Mouse (Mus musculus) hematopoietic stem cell, adult 5-6 weeks (primary cell): Measurements from ENCODE around the gene Ubl4a. TPM values are rescaled to one million over a fixed set of nuclear protein-coding genes. Genes with fewer than 3 reads are reported as not detected.
"Not testable (repeated sequence)": the region's sequence is repeated elsewhere in the genome, so short reads cannot be mapped to it uniquely, and the experiment has no call there.

Source experiments
- ATAC-seq, 2 experiments: fragments of 125-278 bp in 1 of 2; replicated peaks in 1 of 2; 2 replicates each; pipeline ENCODE4 v1.8.0; 2016 to 2017; ENCODE audit warnings: inconsistent platforms in 2 of 2, mild to moderate bottlenecking in 2 of 2, moderate number of reproducible peaks in 2 of 2, low read depth in 1 of 2, moderate TSS enrichment in 1 of 2; ENCODE audit not compliant: low FRiP score in 2 of 2, poor library complexity in 2 of 2, severe bottlenecking in 2 of 2, insufficient read depth in 1 of 2, low TSS enrichment in 1 of 2
- total RNA-seq: library from RNA; stranded (forward); fragments of 172-1452, 232-1000 nt; gene quantifications from 2 replicates; pipeline ENCODE4 v1.2.3, GENCODE M21; 2017

Gene Ubl4a
- total RNA-seq, result 20.8 and 25.7 TPM in 2 replicates

DNA sequence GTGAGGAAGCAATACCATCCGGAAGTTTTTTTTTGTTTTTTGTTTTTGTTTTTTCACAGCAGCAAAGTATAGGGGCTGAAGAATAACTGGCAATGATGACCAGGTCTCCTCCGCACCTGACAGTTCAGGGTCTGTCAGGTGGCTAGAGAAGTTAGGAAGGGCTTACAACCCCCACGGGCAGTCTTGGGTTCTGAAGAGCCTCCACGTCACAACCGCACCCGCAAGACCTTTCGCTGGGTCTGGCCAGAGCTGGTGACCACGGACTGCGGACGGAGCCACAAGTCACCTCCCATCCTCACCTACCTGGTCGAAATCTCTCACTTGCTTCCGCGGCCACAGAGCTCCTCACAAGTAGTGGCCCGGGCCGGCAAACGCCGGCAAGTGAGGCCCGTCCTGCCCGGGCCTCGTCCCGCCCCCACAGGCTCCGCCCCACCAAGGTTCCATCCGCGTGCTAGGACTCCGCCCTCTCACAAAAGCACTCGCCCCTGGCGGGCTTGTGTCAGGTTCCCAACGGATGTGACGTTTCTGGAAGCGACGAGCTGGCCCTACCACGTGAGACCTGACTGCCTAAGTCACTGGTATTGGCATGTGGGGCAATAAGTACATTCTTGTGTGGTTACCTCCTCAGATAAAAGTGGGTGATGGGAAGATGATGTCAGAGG is at the start of gene Ubl4a, which contains the start of gene Slc10a3:
Gene Ubl4a, minus strand, starts transcription at position 331 of the 662 bp plus-strand sequence.
Gene Slc10a3, minus strand, starts transcription at position 462 of the 662 bp plus-strand sequence.
- ATAC-seq, result peak; percentile 96 to 97

- ATAC-seq, result peak; percentile 75 to 78; a peak in 3 of 4 replicates
Measured at GRCm38 (mm10) chrX:74413377-74413776, 40.4 kb upstream of the Ubl4a start.

DNA sequence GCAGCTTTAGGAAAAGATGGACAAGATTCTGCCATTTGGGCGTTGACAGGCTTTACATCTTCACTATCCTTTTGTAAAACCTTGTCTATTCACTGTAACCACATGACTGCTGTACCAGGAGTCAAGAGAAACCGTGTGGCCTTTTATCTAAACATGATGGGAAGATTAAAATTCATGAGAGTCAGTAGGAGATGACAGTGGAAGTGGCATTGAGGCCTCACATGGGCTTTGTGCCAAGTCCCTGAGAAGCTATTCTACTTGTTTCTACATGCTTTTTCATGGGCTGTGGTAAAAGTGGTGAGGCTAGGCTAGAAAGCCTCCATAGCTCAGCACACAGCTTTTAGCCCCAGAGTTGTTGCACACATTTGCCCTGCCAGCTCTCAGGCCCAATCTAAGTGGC is 35.3 kb upstream of the Ubl4a start:
- no peak for ATAC-seq

- ATAC-seq, result no peak
Measured at GRCm38 (mm10) chrX:74400136-74400535, 27.1 kb upstream of the Ubl4a start.

DNA sequence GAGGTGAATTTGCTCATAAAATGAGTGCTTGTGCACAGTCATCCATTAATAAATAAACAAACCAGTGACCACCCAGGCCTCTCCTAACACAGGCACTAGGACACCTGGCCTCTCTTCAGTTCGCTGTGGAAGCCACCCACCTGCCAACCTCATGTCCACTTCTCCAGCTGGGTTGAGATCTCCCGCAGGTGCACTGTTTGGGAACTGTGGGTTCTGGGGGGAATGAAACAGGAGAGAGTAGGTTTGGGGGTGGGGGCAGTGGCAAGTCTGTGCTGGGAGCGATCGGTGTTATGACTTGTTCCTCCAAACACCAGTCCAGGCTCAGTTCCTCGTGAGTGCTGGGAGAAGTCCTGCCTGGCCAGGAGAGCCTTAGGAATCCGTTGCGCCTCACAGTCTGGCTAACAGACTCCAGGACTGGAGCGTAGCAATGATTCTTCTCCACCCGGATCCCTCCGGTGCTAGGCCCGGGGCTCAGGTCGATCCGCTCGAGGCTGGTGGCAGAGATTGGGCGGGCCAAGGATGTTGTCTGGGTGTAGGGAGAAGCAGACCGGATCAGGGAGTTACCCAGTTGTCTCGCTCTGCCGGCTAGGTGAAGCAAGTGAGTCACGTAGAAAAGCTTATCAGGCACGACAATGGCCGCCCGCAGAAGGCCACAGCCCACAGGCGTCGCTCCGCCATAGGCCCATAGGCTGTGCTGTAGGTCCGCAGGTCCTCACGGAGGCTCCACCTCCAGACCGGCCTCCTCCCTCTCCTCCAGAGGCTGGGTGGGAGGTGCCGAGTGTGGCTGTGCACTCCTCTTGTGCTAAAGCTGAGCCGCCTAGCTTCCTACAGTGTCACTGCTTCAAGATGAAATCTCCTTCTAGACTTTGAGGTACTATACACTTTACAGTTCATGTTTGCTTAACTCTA is 19.8 kb upstream of the Ubl4a start, which contains the start of the genes Fam3a and Ikbkg:
Gene Fam3a, minus strand, starts transcription at position 738 of the 909 bp plus-strand sequence.
Gene Ikbkg, plus strand, starts transcription at position 756 of the 909 bp plus-strand sequence.
- ATAC-seq, result peak; percentile 100

- ATAC-seq, result no peak
Measured at GRCm38 (mm10) chrX:74388153-74388552, 15.1 kb upstream of the Ubl4a start.

GRCm38 (mm10) chrX:74384451-74384850 is 11.4 kb upstream of the Ubl4a start:
- no peak for ATAC-seq

- peak; percentile 44 to 61 for ATAC-seq
Measured at GRCm38 (mm10) chrX:74368209-74368909, 4.7 kb downstream of the Ubl4a start.

GRCm38 (mm10) chrX:74367512-74367911 is 5.5 kb downstream of the Ubl4a start:
- ATAC-seq, result no peak

- ATAC-seq, result no peak
Measured at GRCm38 (mm10) chrX:74359171-74359570, 13.8 kb downstream of the Ubl4a start.

DNA sequence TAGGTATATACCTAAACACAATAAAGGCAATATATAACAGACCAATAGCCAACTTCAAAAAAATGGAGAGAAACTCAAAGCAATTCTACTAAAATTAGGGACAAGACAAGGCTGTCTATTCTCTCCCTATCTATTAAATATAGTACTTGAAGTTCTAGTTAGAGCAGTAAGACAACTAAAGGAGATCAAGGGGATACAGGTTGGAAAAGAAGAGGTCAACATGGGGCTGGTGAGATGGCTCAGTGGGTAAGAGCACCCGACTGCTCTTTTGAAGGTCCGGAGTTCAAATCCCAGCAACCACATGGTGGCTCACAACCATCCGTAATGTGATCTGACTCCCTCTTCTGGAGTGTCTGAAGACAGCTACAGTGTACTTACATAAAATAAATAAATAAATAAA is 15.9 kb downstream of the Ubl4a start:
- ATAC-seq, result not testable (repeated sequence)

DNA sequence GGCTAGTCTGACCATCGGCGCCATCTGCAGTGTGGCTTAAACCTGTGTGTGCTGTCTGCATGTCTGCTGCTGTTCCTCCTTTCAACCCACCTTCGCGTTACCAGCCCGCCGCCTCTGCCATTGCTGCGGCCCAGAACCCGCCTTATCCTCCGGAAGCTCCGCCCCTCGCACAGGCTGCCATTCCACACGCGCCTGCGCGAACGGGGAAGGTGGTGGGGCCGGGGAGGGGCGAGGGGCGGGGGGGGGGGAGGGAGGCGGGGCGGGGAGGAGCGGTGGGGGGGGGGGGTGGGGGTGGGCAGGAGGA is 19.6 kb downstream of the Ubl4a start, which contains the start of gene Lage3:
Gene Lage3, minus strand, starts transcription at position 152 of the 304 bp plus-strand sequence.
- ATAC-seq, result peak; percentile 83 to 90

GRCm38 (mm10) chrX:74352645-74353466 is 20.2 kb downstream of the Ubl4a start:
- ATAC-seq, result 0 out of 4 replicates have a peak, but pooled peaks of 1 of the 2 experiments have one; percentile 5

- no peak for ATAC-seq
Measured at GRCm38 (mm10) chrX:74330166-74330930, 42.7 kb downstream of the Ubl4a start.

- ATAC-seq, result no peak
Measured at GRCm38 (mm10) chrX:74329215-74329671, 43.8 kb downstream of the Ubl4a start.

DNA sequence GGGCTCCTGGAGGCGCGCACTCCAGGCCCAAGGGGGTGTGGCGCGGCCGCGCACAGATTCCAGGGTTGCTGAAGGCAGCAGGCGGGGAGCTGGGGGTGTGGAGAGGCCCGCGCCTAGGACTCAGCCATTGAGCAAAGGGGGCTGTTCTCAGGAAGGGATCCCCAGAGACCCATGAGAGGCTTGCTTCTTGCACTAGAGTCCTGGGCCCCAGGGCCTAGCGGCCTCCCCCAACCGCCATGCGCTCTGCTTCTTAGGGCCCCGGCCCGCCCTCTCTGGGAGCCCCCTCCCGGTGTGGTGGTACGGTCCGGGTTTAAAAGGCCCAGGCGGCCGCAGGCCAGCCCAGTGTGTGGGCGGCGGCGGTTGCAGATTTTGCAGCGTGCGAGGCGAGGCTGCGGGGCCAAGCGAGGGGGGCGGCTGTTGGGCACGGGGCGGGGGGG is 44.3 kb downstream of the Ubl4a start, which contains the start of gene Plxna3:
Gene Plxna3, plus strand, starts transcription at position 342 of the 437 bp plus-strand sequence.
- peak; percentile 75 to 81 for ATAC-seq
